ENCODE assay signal across 8 mouse cellular contexts in the genomic region with DNA sequence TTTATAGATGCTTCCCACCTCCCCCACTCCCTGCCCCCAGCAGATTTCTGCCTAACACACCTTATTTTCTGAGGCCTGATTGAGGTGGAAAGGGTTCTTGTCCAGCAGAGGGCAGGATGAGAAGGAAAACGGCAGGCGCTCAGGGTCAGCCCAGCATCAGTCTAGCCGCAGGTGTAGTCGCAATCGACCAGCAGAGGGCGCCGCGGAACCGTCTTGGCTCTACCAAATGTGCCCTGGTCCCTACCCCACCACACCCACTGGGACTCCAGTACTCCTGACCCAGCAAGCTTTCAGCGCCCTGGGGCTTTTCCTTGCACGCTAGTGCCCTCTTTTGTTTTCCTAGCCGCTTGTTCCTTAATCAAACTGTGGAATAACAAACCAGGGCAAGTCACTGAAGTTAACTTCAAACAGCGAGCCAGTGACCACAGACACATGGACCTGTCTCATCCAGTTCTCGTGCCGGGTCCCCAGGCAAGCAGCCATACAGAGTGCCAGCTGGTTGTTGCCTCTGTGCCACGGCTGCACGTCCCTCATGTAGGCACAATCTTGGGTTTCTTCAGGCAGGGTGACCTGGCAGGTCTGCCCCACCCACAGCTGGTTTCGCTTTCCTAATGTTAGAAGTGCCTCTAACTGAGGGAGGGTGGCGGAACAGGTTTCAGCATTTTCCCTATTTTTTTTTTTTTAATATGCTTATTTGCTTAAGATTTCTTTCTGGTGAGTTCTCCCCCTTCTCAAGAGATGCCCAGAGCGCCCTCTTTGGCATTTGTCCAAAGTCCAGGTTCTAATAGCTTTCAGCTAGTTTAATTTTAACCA. TPM values are rescaled to one million over a fixed set of nuclear protein-coding genes. Genes with fewer than 3 reads are reported as not detected.
A peak's percentile ranks its signal among the peaks of the same experiment; 100 is the strongest.
DNase-seq lines count a peak whose midpoint lies in the region; ATAC-seq and TF ChIP-seq lines count a peak whose summit lies in the region.

No protein-coding gene starts in this region.

- peak overlapping the region; percentile 30 for H3K4me3 ChIP-seq in intestine, postnatal 0 days (ENCODE audit: low read depth, low read length)
- H3K4me3 ChIP-seq in midbrain, embryonic 10.5 days, result peak overlapping the region; percentile 33

- intact Hi-C loops in left cerebral cortex, postnatal 36 days (cut with DNase I), result loop anchor here (1.0 kb wide), 1 partner anchor 38 kb away; no protein-coding TSS in a partner anchor

- H3K4me1 ChIP-seq in intestine, postnatal 0 days (replicated peaks; ENCODE audit: control insufficient read depth, insufficient read depth, low read length), result no peaks in the 10 kb centered on the region
- H3K4me1 ChIP-seq in midbrain, embryonic 10.5 days, result peaks cover 16% of the 10 kb centered on the region

- peak; percentile 99 for DNase-seq in adrenal gland, postnatal 10 days
- peak; percentile 94 for DNase-seq in embryo, embryonic 9.5 days (ENCODE audit: extremely low spot score)
- peak; percentile 87 to 92 for DNase-seq in left cerebral cortex, postnatal 36 days (ENCODE audit: low spot score in 2 of 2)
- peak; percentile 96 for DNase-seq in midbrain, embryonic 10.5 days (ENCODE audit: low spot score)
- peak; percentile 83 to 84 for DNase-seq in right cerebral cortex, postnatal 36 days (ENCODE audit: low spot score in 2 of 2)
- peak; percentile 93 to 98 for DNase-seq in urinary bladder, postnatal 4 days (ENCODE audit: low spot score in 2 of 2)

- H3K9ac ChIP-seq in intestine, postnatal 0 days (ENCODE audit: low read depth, low read length), result peak overlapping the region; percentile 19; the same call in 1 of the 2 replicates

- H3K9me3 ChIP-seq in intestine, postnatal 0 days (ENCODE audit: control insufficient read depth), result no peaks in the 10 kb centered on the region
- no peaks in the 10 kb centered on the region for H3K9me3 ChIP-seq in midbrain, embryonic 10.5 days (replicated peaks)

- H3K4me2 ChIP-seq in intestine, postnatal 0 days (replicated peaks; ENCODE audit: low read depth), result peak overlapping the region; percentile 67

- ATAC-seq in granulocyte monocyte progenitor cell, adult 5-6 weeks (replicated peaks; ENCODE audit: poor library complexity, severe bottlenecking), result peak; percentile 95
- peak; percentile 97 for ATAC-seq in intestine, postnatal 0 days

- TF ChIP-seq CTCF in intestine, postnatal 0 days (IDR thresholded peaks at IDR 0.05; ENCODE audit: low read depth), result peak; percentile 99

- 10% methylated on average over 20 of the region's 20 CpGs for WGBS in intestine, postnatal 0 days
- WGBS in midbrain, embryonic 10.5 days, result 15% methylated on average over 20 of the region's 20 CpGs

- no peaks in the 10 kb centered on the region for H3K27me3 ChIP-seq in intestine, postnatal 0 days (replicated peaks; ENCODE audit: control insufficient read depth, insufficient read depth, low read length)
- peaks cover 27% of the 10 kb centered on the region; the same call in 1 of the 2 replicates for H3K27me3 ChIP-seq in midbrain, embryonic 10.5 days (ENCODE audit: low read depth, poor library complexity, severe bottlenecking)

- H3K27ac ChIP-seq in intestine, postnatal 0 days (ENCODE audit: low read depth, low read length), result peak overlapping the region; percentile 61
- peak overlapping the region; percentile 65 for H3K27ac ChIP-seq in midbrain, embryonic 10.5 days (replicated peaks)

- H3K36me3 ChIP-seq in intestine, postnatal 0 days (ENCODE audit: control insufficient read depth, insufficient read depth), result no peaks in the 10 kb centered on the region
- no peaks in the 10 kb centered on the region for H3K36me3 ChIP-seq in midbrain, embryonic 10.5 days

RNA-seq across cellular contexts. Expression of a gene that starts 19.2 kb away (rescaled TPM):
- total RNA-seq in adrenal gland, postnatal 10 days (2021), result 10 to 100 TPM in 1 of 2 experiments, 1 to 10 TPM in 1; 8.0 to 12.3 TPM
- 4.9 and 5.7 TPM in 2 replicates for total RNA-seq in granulocyte monocyte progenitor cell, adult 5-6 weeks (2014; fragmentation: Nextera tagmentation)
- total RNA-seq in granulocyte monocyte progenitor cell, adult 5-6 weeks (2017), result 1.1 and 1.7 TPM in 2 replicates
- polyA plus RNA-seq in intestine, postnatal 0 days (2015; fragmentation: Nextera tagmentation; extraction: Ambion mirVana), result 3.8 and 4.5 TPM in 2 replicates
- 10 to 100 TPM; 77.2 to 89.0 TPM for total RNA-seq in left cerebral cortex, postnatal 36 days (2021)
- polyA plus RNA-seq in midbrain, embryonic 10.5 days (2016; fragmentation: Nextera tagmentation; extraction: Ambion mirVana), result 9.6 and 15.3 TPM in 2 replicates

RNA-seq across cellular contexts. Expression of a gene that starts 25.9 kb away (rescaled TPM):
- 1 to 10 TPM; 1.2 to 2.7 TPM for total RNA-seq in adrenal gland, postnatal 10 days (2021)
- 2.8 TPM in 1 of 2 replicates, not detected in the other for total RNA-seq in granulocyte monocyte progenitor cell, adult 5-6 weeks (2014; fragmentation: Nextera tagmentation)
- total RNA-seq in granulocyte monocyte progenitor cell, adult 5-6 weeks (2017), result not detected in 2 replicates
- not detected in 2 replicates for polyA plus RNA-seq in intestine, postnatal 0 days (2015; fragmentation: Nextera tagmentation; extraction: Ambion mirVana)
- total RNA-seq in left cerebral cortex, postnatal 36 days (2021), result 10 to 100 TPM in 1 of 2 experiments, 1 to 10 TPM in 1; 2.7 to 11.0 TPM
- not detected in 2 replicates for polyA plus RNA-seq in midbrain, embryonic 10.5 days (2016; fragmentation: Nextera tagmentation; extraction: Ambion mirVana)

RNA-seq across cellular contexts. Expression of a gene that starts 30.9 kb away (rescaled TPM):
- total RNA-seq in adrenal gland, postnatal 10 days (2021), result not detected
- not detected in 2 replicates for total RNA-seq in granulocyte monocyte progenitor cell, adult 5-6 weeks (2014; fragmentation: Nextera tagmentation)
- not detected in 2 replicates for total RNA-seq in granulocyte monocyte progenitor cell, adult 5-6 weeks (2017)
- polyA plus RNA-seq in intestine, postnatal 0 days (2015; fragmentation: Nextera tagmentation; extraction: Ambion mirVana), result 19.2 and 24.1 TPM in 2 replicates
- total RNA-seq in left cerebral cortex, postnatal 36 days (2021), result not detected
- polyA plus RNA-seq in midbrain, embryonic 10.5 days (2016; fragmentation: Nextera tagmentation; extraction: Ambion mirVana), result 0.16 and 0.29 TPM in 2 replicates

RNA-seq across cellular contexts. Expression of a gene that starts 38.3 kb away (rescaled TPM):
- 1 to 10 TPM; 6.3 to 7.3 TPM for total RNA-seq in adrenal gland, postnatal 10 days (2021)
- 5.7 and 17.5 TPM in 2 replicates for total RNA-seq in granulocyte monocyte progenitor cell, adult 5-6 weeks (2014; fragmentation: Nextera tagmentation)
- total RNA-seq in granulocyte monocyte progenitor cell, adult 5-6 weeks (2017), result 7.5 and 10.4 TPM in 2 replicates
- polyA plus RNA-seq in intestine, postnatal 0 days (2015; fragmentation: Nextera tagmentation; extraction: Ambion mirVana), result 13.0 and 15.9 TPM in 2 replicates
- total RNA-seq in left cerebral cortex, postnatal 36 days (2021), result 1 to 10 TPM; 6.6 to 7.3 TPM
- polyA plus RNA-seq in midbrain, embryonic 10.5 days (2016; fragmentation: Nextera tagmentation; extraction: Ambion mirVana), result 1.6 and 2.3 TPM in 2 replicates

RNA-seq across cellular contexts. Expression of a gene that starts 39.3 kb away (rescaled TPM):
- total RNA-seq in adrenal gland, postnatal 10 days (2021), result 100 to 1,000 TPM; 651 to 659 TPM
- 1,243 and 1,245 TPM in 2 replicates for total RNA-seq in granulocyte monocyte progenitor cell, adult 5-6 weeks (2014; fragmentation: Nextera tagmentation)
- total RNA-seq in granulocyte monocyte progenitor cell, adult 5-6 weeks (2017), result 1,162 and 1,185 TPM in 2 replicates
- polyA plus RNA-seq in intestine, postnatal 0 days (2015; fragmentation: Nextera tagmentation; extraction: Ambion mirVana), result 1,685 and 1,786 TPM in 2 replicates
- 1,000 to 10,000 TPM; 1,319 to 1,567 TPM for total RNA-seq in left cerebral cortex, postnatal 36 days (2021)
- polyA plus RNA-seq in midbrain, embryonic 10.5 days (2016; fragmentation: Nextera tagmentation; extraction: Ambion mirVana), result 3,131 and 3,331 TPM in 2 replicates

Comparison
In these comparisons a context has a peak if more than half of its experiments do, and no peak if none do; other contexts are left out.
1. Peak in every context shown above with its lines: DNase-seq, ATAC-seq, H3K4me3 ChIP-seq and H3K27ac ChIP-seq.
2. RNA of a gene that starts 19.2 kb away (total RNA-seq): 77.2 to 89.0 TPM in left cerebral cortex, postnatal 36 days; 8.0 to 12.3 TPM in adrenal gland, postnatal 10 days and 1.1 to 5.7 TPM in granulocyte monocyte progenitor cell, adult 5-6 weeks; every median in the first group is over 4 times any median in the second.